Mouse (Mus musculus) urinary bladder, postnatal 10 days (tissue): ENCODE measurements around the gene Slc2a1.
A peak's percentile ranks its signal among the peaks of the same experiment; 100 is the strongest.

ENCODE experiments used
- DNase-seq: peaks from one replicate; pipeline ENCODE4 v3.0.0; 2022; ENCODE audit warnings: low spot score

Slc2a1 gene

GRCm38 (mm10) chr4:119131189-119131910, 22.8 kb downstream of the Slc2a1 start:
- DNase-seq = no peak

DNA sequence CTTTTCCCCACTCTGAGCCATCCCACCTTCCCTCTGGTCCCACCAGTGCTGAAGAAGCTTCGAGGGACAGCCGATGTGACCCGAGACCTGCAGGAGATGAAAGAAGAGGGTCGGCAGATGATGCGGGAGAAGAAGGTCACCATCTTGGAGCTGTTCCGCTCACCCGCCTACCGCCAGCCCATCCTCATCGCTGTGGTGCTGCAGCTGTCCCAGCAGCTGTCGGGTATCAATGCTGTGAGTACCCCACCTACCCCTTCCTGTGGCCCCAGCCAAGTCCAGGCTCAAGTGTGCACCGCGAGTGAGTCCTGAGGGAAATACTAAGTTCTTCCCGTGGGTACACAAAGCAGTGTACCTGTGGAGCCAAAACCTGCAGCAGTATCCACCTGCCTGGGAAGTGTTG, 24.8 kb downstream of the Slc2a1 start:
- no peak for DNase-seq

DNA sequence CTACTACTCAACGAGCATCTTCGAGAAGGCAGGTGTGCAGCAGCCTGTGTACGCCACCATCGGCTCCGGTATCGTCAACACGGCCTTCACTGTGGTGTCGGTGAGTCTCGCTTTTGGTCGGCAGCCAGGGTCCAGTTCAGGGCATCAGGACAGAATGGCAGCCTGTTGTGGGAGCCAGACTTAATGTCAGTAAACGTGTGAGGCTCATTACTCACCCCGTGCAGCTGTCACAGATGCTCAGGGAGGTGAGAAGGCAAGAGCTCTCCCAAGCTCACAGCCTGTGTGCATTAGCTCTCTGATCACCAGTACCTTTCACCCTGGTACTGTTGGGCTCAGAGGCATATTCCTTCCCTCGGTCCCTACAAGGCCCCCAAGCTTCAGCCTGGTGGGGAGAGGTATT, 25.3 kb downstream of the Slc2a1 start:
- no peak for DNase-seq

- no peak for DNase-seq
Measured at GRCm38 (mm10) chr4:119137313-119137712, 28.8 kb downstream of the Slc2a1 start.

- DNase-seq = no peak
Measured at GRCm38 (mm10) chr4:119138171-119138570, 29.7 kb downstream of the Slc2a1 start.

GRCm38 (mm10) chr4:119138776-119139175, 30.3 kb downstream of the Slc2a1 start:
- DNase-seq = no peak

- DNase-seq = no peak
Measured at GRCm38 (mm10) chr4:119140126-119140525, 31.6 kb downstream of the Slc2a1 start.

GRCm38 (mm10) chr4:119141191-119141590, 32.7 kb downstream of the Slc2a1 start:
- DNase-seq = no peak

DNA sequence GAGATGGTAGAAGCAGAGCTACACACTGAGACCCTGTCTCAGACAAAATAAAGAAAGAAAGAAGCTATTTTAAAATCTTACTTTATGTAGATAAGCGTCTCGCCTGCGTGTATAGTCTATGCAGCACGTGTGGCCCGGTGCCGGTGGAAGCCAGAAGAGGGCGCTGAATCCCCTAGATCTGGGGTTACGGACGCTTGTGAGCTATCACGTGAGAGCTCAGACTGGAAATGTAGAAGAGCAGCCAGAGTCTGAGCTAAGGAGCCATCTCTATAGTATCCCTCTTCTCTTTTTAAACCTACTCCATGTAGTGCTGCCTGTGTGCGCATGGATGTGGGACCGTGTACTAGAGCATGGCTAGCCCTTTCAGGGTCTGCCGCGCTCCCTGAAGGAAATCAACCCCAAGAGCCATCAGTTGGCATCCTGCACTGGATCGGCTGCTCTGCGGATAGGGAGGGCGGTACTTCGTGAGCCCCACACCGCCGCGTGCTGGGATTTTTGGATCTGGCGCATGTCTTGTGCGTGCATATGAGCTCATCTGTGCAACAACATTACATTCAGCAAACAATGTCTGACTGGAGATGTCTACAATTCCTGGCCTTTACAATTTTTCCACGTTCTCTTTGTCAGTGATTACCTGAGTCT, 33.8 kb downstream of the Slc2a1 start:
- no peak for DNase-seq

- no peak for DNase-seq
Measured at GRCm38 (mm10) chr4:119146816-119147215, 38.3 kb downstream of the Slc2a1 start.

DNA sequence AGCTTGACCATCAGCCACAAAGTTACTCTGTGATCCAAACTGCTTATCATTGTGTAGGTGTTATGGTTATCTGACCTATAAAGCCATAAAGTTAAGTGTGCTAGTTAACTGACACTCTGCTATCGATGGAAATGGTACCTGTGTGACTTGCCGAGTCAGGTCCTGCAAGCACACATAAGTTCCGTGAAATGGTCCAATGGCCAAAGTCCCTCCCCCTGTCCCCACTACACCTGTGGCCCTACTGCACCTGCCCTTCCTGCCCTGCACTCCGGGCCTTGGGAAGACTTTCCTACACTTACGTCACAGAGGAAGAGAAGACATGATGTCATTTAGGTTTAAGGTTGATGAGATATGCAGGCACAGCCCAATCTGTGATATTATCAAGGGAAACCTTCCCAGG, 38.8 kb downstream of the Slc2a1 start:
- DNase-seq = no peak

DNA sequence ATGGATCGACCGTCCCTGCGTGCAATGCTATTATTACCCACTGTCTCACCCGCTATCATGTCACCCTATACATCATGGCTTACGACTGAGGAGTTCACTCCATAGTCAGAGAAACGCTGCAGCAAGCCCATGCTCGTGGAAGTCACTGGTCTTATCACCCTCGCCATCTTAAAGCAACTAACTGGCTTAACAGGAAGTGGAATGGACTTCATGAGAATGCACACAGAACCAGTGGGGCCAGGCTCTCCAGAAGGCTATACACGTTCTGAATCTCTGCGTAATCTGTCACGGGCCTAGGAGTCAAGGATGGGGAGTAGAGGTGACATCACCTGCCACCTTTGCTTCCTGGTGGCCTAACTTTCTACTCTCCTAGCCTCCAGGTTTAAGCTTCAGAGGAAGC, 40.2 kb downstream of the Slc2a1 start:
- DNase-seq = no peak

- no peak for DNase-seq
Measured at GRCm38 (mm10) chr4:119157186-119157585, 48.7 kb downstream of the Slc2a1 start.

GRCm38 (mm10) chr4:119157891-119158290, 49.4 kb downstream of the Slc2a1 start:
- no peak for DNase-seq

GRCm38 (mm10) chr4:119161358-119161757, 52.8 kb downstream of the Slc2a1 start:
- DNase-seq = no peak

- no peak for DNase-seq
Measured at GRCm38 (mm10) chr4:119162990-119163389, 54.5 kb downstream of the Slc2a1 start.

GRCm38 (mm10) chr4:119165916-119166315, 57.4 kb downstream of the Slc2a1 start:
- no peak for DNase-seq

DNA sequence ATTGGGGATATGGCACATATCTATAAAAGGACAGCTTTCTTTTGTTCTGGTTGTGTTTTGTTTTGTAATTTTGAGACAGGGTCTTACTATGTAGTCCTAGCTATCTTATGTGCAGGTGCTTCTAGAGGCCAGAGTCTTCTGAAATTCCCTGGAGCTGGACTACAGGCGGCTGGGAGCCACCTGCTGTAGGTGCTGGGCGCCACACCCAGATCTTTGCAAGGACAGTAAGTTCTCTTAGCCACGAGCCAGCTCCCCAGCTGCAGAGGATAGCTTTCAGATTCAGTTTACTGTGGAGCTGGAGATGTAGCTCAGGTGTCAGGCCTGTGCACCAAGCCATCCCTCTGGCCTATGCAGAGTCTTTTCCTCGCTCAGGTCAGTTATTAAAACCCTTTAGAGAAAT, 58.6 kb downstream of the Slc2a1 start:
- no peak for DNase-seq

DNA sequence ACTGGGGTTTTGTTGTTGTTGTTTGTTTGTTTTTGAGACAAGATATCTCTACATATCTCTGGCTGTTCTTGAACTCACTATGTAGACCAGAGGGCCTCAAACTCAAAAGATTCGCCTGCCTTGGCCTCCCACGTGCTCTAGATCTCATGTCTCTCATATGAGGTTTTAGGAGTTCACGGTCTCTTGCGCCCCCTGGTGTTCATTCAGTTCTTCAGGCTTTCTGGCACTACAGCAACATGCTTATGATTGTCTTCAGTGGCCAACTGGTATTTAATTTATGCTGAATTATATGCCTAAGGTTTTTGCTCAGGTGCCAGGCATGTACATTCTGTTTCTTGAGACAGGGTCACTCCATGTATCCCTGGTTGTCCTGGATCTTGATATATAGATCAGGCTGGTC, 59.2 kb downstream of the Slc2a1 start:
- DNase-seq = peak; percentile 46

DNA sequence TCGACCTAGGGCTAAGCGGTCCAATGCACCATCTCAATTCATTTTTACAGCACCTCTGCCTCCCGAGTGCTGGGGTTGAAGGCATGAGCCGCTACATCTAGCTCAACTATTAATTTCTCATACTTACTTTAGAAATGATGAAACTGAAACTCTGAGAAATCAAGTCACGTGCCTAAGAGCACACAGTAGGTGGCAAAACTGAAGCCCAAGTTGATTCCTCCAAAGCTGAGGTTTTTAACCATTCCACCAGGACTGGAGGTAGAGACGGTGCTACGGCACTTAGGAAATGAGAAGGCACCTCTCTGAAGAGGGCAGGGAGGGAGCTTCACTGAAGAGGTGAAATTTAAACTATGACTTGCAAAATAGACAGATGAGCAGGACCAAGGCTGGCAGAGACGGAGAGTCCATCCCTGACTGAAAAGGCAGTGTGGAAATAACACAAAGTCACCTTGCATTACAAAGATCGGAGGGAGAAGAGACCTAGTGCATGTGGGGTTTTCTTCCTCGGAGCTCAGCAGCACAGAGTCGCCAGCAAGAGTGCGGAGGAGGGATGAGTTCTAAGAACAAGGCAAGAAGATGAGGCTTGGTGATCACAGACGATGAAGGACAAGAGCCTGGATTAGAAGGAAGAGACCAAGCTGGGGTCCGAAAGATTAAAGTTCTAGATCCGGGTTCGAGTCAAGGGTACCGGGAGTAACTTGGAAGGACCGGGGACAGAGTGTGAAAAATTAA, 64.6 kb downstream of the Slc2a1 start:
- DNase-seq = no peak

GRCm38 (mm10) chr4:119173851-119174453, 65.4 kb downstream of the Slc2a1 start, which contains the start of gene Zfp691:
TSS of gene Zfp691 (minus strand) at chr4:119174195.
- DNase-seq = peak; percentile 70

DNA sequence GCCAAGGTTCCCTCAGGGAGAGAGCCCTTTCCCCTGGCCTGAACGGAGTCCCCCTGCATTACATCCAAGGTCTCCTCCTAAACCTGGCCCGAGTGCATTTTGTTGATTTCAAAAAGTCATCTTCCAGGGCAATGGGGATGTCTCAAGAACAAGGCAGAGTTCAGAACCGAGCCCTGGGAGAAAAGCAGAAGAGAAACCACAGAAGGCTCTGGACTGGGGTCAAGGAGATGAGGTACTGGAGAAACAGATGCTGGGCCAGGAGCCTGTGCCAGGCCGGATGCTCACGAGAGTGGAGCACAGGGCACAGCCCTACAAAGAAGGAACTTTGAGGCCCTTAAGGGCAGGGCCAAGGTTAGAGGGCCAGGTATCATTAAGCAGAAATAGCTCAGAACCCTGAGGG, 69.2 kb downstream of the Slc2a1 start:
- no peak for DNase-seq

DNA sequence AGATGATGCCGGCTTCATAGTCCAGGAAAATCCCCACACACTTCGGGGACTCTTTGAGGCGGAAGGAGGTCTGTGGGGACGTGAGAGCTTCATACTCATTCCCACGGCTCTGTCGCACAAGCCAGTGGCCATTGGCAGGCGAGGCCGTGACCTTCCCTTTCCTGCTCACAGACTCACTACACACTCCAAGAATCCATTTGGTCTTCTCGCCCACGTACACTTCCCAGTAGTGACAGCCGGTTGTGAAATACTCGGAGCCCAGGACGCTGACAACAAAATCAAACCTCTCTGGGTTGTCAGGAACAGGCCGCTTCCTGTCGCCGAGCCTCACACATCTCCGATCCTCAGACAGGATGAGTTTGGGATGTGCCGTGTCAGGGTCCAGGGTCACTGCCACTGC, 69.8 kb downstream of the Slc2a1 start:
- no peak for DNase-seq
